Mouse (Mus musculus) mouse embryonic stem cell (cell line): ENCODE results near the gene Ankrd33b.

Source experiments
- in situ Hi-C, 2 experiments: fragments of 300-500 bp; cut with MboI; formaldehyde crosslinking; loops; 1 replicate in 1 of 2; 3 replicates in 1 of 2; pipeline ENCODE4 v1.14.3; 2019 to 2020; ENCODE audit warnings: low sequenced_read_pairs in 2 of 2, low pct_unique_long_range_greater_than_20kb in 1 of 2, mixed read lengths in 1 of 2; ENCODE audit not compliant: unreplicated experiment in 1 of 2

The Ankrd33b gene

DNA sequence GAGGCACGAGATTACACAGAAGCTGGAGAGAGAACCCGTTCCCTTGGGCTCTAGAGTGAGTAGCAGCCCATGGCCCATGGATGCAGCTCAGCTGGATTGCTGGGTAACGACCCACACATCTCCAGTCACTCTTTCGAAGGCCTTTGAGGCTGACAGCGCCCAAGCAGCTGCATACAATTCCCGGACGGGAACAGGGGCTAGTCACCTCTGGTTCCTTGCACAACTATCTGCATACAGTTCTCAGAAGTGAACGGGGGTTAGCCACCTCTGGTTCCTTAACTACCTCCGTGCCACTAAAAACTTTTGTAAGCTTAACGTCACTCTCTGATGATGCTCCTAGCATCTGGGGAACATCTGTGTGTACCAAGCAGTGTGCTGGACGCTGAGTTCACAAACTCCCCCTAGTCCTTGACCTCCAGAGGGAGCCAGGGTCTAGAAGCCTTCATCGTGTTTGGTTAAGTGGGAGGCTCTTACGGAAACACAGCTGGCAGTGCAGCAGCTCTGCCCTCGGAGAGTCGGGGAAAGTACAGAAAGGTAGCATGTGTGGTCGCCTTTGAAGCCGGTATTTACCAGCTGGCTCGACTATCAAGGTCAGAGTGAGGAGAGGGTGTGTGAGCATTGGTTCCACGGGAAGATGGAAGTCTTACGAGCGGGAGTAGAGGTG is 109.4 kb downstream of the Ankrd33b start:
- in situ Hi-C loops = no loop called here

DNA sequence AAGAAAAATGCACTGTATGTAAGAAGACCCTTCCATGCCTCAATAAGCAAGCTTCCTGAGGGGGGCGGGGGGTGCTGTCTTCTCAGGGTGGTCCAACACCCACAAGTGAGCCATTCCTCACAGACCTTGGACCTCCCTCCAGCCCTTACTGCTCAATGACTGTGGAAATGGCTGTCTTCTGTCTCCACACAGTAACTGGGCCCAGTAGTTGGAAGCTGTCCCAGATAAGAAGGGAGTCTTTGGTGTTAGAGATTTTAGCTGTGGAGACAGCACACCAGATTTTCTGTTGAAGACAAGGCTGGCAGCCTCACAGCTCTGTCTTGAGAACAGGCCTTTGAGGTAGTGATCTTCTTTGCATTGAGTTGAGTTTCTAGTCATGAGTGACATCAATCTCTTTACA is 110.2 kb downstream of the Ankrd33b start:
- in situ Hi-C loops = no loop called here

DNA sequence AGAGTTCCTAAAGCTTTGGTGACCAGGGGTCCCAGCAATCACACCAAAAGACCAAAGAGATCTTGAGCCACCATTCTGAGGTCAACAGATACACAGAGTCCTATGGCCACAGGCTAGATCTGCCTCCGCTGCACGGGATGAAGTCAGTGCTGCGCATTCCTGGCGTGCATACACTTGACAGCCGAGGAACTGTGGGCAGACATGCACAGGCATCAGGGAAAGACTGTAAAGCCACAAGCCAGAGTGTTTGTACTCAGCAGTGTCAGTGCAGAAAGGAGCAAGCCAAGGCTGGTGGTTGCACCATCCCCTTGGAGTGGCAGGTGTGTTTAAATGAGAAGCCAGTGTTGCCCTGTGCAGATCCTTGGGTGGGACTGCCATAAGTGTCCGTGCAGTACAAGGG is 111.8 kb downstream of the Ankrd33b start:
- in situ Hi-C loops = no loop called here

DNA sequence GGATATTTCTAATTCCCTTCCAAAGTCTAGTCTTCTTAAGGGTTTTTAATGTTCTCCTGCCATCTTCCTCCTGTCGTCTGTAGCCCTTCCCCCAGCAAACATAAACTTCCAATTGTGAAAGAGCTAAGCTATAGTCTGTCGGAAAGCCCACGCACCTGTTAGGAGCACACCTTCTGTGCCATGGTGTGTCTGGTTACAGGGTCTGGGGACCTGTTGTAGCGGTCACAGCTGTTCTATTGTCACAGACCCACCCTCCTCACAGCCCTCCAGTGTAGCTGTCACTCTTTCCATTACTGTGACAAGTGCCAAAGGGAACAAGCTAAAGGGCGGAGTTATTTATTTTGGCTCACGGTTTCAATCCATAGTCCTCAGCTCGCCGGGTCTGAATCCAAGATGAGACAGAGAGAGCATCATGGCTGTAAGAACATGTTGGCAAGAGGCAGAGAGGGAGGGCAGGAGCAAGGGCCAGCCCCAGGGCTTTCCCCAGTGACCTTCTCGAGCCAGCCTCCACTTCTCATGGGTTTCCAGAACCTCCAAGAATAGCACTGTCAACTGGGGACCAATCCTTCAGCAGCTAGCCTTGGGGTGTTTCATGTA is 112.5 kb downstream of the Ankrd33b start:
- in situ Hi-C loops = no loop called here

GRCm38 (mm10) chr15:31253963-31254362 is 113.6 kb downstream of the Ankrd33b start:
- in situ Hi-C loops = no loop called here

- in situ Hi-C loops = no loop called here
Measured at GRCm38 (mm10) chr15:31253380-31253779, 114.1 kb downstream of the Ankrd33b start.

- in situ Hi-C loops = no loop called here
Measured at GRCm38 (mm10) chr15:31252590-31253311, 114.8 kb downstream of the Ankrd33b start.

GRCm38 (mm10) chr15:31251189-31251588 is 116.3 kb downstream of the Ankrd33b start:
- in situ Hi-C loops = no loop called here

DNA sequence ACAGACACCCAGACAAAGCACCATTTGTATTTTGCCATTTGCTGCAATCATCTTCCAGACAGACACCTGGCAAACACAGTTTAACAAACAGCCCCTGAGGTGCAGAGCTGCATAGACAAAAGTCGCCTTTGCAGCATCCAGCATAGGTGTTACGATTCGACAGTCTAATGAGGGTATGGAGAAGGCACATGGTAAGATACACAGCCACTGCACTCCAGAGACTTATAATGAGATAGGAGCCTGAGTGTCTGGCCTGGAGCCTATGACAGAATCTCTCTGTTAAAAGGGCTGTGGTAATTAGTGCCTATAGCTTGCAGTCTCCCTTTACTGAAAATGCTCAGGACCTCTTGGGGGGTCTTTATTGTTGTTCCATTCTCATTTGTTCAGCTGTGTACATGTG is 116.8 kb downstream of the Ankrd33b start:
- in situ Hi-C loops = no loop called here

DNA sequence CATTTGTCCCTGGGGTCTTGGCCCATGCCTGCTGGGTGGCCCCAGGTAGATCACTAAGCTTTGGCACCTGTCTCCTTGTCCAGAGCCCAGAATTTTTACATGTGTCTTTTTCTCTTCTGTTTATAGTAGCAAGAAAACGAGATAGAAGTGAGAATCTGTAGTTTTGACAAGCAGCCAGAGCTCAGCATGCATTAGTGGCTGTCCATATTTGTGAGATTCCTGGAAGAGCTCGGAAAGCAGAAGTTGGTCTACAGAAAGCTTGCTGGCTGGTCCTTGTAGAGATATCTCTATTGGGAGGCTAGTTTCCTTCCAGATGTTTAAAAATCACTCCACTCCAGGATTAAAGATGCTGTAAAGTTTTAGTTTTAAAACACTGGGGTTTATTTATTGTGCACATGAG is 117.5 kb downstream of the Ankrd33b start:
- in situ Hi-C loops = no loop called here

- in situ Hi-C loops = no loop called here
Measured at GRCm38 (mm10) chr15:31248882-31249281, 118.6 kb downstream of the Ankrd33b start.

DNA sequence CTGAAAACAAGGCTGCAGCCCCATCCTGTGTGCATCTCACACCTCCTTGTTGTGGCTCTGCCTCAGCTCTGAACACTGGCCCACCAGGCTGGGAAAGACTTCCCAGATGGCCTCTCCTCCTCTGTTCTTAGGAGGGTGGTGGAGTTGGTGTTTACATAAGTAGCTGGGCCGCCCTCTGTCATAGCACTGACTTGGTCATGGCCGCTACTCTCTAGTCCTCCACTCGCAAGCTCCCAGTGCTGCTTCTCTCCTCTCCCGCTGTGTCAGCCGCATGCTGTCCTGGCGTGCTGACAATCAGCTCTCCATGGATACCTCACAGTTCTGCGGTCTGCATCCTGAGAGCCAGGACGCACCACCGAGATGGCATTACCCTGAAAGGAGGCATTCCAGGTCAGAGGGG is 120.5 kb downstream of the Ankrd33b start:
- in situ Hi-C loops = no loop called here

- in situ Hi-C loops = no loop called here
Measured at GRCm38 (mm10) chr15:31245934-31246333, 121.6 kb downstream of the Ankrd33b start.

DNA sequence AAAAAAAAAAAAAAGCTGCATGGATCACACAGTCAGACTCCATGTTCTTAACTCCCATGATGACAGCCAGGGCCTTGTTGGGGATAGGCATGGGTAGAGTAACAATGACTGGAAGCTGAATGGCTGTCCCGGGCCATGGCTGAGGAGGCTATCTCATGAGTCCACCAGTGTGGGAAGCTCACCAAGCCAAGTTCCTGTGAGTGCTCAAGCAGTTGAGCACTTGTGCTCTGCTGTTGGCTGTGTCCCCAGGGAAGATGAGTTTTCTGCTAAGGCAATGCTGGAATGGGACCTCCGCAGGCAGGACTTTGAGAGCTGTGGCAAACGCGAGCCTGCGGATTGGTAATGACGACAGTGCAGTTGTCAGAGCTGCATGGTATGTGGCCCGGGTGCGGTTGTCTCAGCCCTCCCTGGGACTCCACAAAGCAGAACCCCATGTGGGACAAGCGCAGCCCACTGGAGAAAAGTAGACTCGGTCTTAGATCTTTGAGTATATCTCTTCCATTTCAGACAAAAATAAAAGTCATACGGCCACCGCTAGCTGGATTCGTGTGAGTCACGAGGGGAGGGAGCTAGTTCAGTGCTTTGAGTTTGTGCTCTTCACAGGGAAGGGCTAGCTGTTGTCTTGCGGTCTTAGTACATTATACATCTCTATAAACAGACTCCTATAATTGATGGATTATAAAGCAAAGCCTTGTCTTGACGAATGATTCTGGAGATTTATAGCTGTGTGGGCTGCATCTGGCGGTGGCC is 122.7 kb downstream of the Ankrd33b start:
- in situ Hi-C loops = no loop called here

- in situ Hi-C loops = no loop called here
Measured at GRCm38 (mm10) chr15:31243260-31243659, 124.3 kb downstream of the Ankrd33b start.
